Mouse (Mus musculus) lung, adult 2 months (tissue): ENCODE results near the gene Ms4a4c. TPM values are rescaled to one million over a fixed set of nuclear protein-coding genes. Genes with fewer than 3 reads are reported as not detected.
A peak's percentile ranks its signal among the peaks of the same experiment; 100 is the strongest.
"Not testable (repeated sequence)": the region's sequence is repeated elsewhere in the genome, so short reads cannot be mapped to it uniquely, and the experiment has no call there.

Experiments used
- DNase-seq: peaks from one replicate; pipeline ENCODE4 v3.0.0; 2022
- H3K4me1 ChIP-seq: fragments of 200-500 bp; 2 replicates; pipeline ENCODE4 v1.6.1; 2011; ENCODE audit warnings: low read length; ENCODE audit not compliant: control insufficient read depth, insufficient read depth
- H3K4me3 ChIP-seq: fragments of 200-500 bp; replicated peaks from 2 replicates; pipeline ENCODE3; 2011; ENCODE audit warnings: low read depth, mild to moderate bottlenecking, control low read depth, low read length; ENCODE audit errors: extremely low read depth
- CTCF ChIP-seq: fragments of 200-500 bp; IDR thresholded peaks from 2 replicates; pipeline ENCODE4 v1.5.1; 2011; ENCODE audit warnings: mild to moderate bottlenecking, low read length, control low read depth; ENCODE audit not compliant: insufficient read depth
- POLR2A ChIP-seq: fragments of 200-500 bp; IDR thresholded peaks from 2 replicates; pipeline ENCODE4 v1.6.1; 2011; ENCODE audit warnings: low read depth, mild to moderate bottlenecking, control low read depth, low read length, borderline replicate concordance; ENCODE audit errors: extremely low read depth
- WGBS: fragments of 180-500 bp; shearing (Covaris S2); methylation state at CpG from one replicate; pipeline ENCODE4 v1.1.7; 2018; 5-methylcytosine and 5-hydroxymethylcytosine counted together
- polyA plus RNA-seq: library from polyadenylated mRNA; depleted of rRNA; stranded (reverse); fragments of >200 nt; gene quantifications from 2 replicates; pipeline ENCODE4 v1.2.3, GENCODE M21; 2012

The Ms4a4c gene
- polyA plus RNA-seq, 1 experiment: 2.9 TPM

GRCm38 (mm10) chr19:11395769-11396168 lies 8.8 kb upstream of the Ms4a4c start:
- TF ChIP-seq CTCF (no peak), POLR2A (no peak)
- H3K4me1 ChIP-seq: no peaks in the 10 kb centered on the region
- no peak for DNase-seq
- no peak overlapping the region for H3K4me3 ChIP-seq

- DNase-seq: no peak
- Histone ChIP-seq H3K4me1 (no peaks in the 10 kb centered on the region), H3K4me3 (no peak overlapping the region)
- TF ChIP-seq CTCF: no peak
- TF ChIP-seq POLR2A: no peak
Observed at GRCm38 (mm10) chr19:11407428-11407827, 2.9 kb downstream of the Ms4a4c start.

- 92% methylated on average over 1 of the region's 1 CpGs for WGBS
- TF ChIP-seq CTCF (no peak), POLR2A (no peak)
- H3K4me1 ChIP-seq: no peaks in the 10 kb centered on the region
- H3K4me3 ChIP-seq: no peak overlapping the region
- no peak for DNase-seq
Observed at GRCm38 (mm10) chr19:11408591-11408990, 4.0 kb downstream of the Ms4a4c start.

DNA sequence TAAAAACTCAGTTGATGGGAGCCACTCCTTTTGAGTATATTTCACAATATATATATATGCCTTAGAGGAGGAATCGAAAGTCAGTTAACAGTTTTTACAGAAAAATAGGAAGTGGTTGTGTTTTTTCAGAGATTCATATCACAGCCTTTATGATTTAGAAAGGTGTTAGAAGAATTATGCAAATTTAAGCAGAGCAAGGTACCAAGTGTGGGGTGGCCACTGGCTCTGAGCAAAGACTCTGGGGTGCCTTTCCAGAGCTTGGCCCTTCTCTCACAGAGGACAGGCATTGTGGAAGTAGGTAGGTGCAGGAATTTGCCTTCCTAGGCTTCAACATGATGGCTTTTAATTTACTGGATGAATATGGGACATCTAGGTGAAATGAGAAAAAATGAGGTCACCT lies 7.1 kb downstream of the Ms4a4c start:
- no peak overlapping the region for H3K4me3 ChIP-seq
- no peak for DNase-seq
- TF ChIP-seq POLR2A: no peak
- TF ChIP-seq CTCF: no peak
- 71% methylated on average over 1 of the region's 1 CpGs for WGBS
- no peaks in the 10 kb centered on the region; the same call in 1 of the 2 replicates for H3K4me1 ChIP-seq

GRCm38 (mm10) chr19:11414084-11414483 lies 9.5 kb downstream of the Ms4a4c start:
- no peak overlapping the region for H3K4me3 ChIP-seq
- no peak for DNase-seq
- no peak for TF ChIP-seq POLR2A
- 77% methylated on average over 1 of the region's 1 CpGs for WGBS
- no peaks in the 10 kb centered on the region; the same call in 1 of the 2 replicates for H3K4me1 ChIP-seq

- 54% methylated on average over 3 of the region's 3 CpGs for WGBS
- no peak overlapping the region for H3K4me3 ChIP-seq
- TF ChIP-seq CTCF (no peak), POLR2A (no peak)
- no peak for DNase-seq
- H3K4me1 ChIP-seq: no peaks in the 10 kb centered on the region; the same call in 1 of the 2 replicates
Observed at GRCm38 (mm10) chr19:11415581-11415980, 11.0 kb downstream of the Ms4a4c start.

- DNase-seq, H3K4me3 ChIP-seq, H3K4me1 ChIP-seq: not testable (repeated sequence)
- 74% methylated on average over 3 of the region's 3 CpGs for WGBS
Observed at GRCm38 (mm10) chr19:11418865-11419264, 14.3 kb downstream of the Ms4a4c start.

DNA sequence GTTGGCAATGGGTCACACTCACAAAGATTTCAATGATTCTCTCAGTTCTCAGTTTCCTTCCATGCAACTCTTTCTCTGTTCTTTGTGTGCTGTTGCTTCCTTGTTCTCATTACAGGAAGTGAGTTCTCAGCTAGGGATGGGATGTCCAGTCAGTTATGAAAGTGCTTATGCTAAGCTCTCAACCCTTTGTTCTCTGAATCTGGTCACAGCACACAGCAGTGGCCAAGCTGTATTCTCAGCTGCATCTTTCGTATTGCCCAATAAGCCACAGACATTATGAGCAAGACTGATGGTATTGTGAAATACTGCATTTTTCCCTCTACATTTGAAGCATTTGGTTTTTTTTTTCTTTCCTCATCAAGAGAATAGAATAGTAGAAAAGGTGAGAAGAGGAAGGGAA lies 26.6 kb downstream of the Ms4a4c start:
- H3K4me1 ChIP-seq, DNase-seq: not testable (repeated sequence)
- 70% methylated on average over 1 of the region's 1 CpGs for WGBS

DNA sequence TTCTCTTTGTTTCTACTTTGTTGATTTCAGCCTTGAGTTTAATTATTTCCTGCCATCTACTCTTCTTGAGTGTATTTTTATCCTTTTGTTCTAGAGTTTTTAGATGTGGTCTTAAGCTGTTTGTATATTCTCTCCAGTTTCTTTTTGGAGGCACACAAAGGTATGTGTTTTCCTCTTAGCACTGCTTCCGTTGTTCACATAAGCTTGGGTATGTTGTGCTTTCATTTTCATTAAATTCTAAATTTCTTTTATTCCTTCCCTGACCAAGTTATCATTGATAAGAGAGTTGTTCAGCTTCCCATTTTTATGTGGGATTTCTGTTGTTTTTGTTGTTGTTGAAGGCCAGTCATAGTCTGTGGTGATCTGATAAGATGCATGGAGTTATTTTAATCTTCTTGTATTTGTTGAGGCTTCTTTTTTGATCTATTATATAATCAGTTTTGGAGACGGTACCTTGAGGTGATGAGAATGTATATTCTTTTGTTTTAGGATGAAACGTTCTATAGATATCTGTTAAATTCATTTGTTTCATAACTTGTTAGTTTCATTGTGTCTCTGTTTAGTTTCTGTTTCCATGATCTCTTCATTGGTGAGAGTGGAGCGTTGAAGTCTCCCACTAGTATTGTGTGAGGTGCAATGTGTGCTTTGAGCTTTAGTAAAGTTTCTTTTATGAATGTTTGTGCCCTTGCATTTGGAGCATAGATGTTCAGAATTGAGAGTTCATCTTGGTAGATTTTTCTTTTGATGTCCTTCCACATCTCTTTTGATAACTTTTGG lies 30.7 kb downstream of the Ms4a4c start:
- 81% methylated on average over 4 of the region's 4 CpGs for WGBS
- DNase-seq: no peak
- TF ChIP-seq POLR2A (no peak), CTCF (no peak)
- Histone ChIP-seq H3K4me3 (no peak overlapping the region), H3K4me1 (no peaks in the 10 kb centered on the region; the same call in 1 of the 2 replicates)

More for the DNA sequence above, 26.6 kb downstream of the Ms4a4c start:
- not testable (repeated sequence) for H3K4me3 ChIP-seq

DNA sequence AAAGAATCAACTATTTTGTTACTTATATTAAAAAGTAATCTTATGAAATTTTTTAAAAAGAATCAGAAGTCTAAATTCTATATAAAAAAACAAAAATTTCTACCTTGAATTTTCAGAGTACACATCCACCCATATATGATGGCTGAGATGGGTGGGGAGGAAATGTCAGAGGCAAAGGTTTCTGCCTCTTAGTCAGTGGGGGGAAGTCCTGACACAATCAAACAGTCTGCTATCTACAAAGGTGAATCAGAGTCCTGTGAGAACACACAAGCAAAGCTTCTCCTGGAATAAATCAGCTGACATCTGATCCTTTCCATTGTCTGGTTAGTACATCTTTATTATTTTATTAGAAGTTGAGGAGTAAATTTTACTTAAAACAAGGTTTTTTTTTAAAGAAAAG lies 38.8 kb downstream of the Ms4a4c start, which contains the start of gene Ms4a4b:
Ms4a4b (plus strand) TSS at position 216 of the 400 bp plus-strand sequence.
- H3K4me3 ChIP-seq: peak within 1 kb of the TSS; percentile 24
- H3K4me1 ChIP-seq: no peaks in the 10 kb centered on the region
- TF ChIP-seq CTCF (no peak), POLR2A (no peak)
- DNase-seq: no peak
